Mouse (Mus musculus) telencephalon, adult 2 months (tissue): ENCODE data around the gene Zfp462.

ENCODE experiments used
- DNase-seq: peaks from one replicate; pipeline ENCODE4 v3.0.0-alpha.2; 2011; ENCODE audit warnings: low read depth, low spot score

Zfp462 gene

GRCm38 (mm10) chr4:55117839-55118487, 173.1 kb downstream of the Zfp462 start:
- no peak for DNase-seq

- DNase-seq, result no peak
Measured at GRCm38 (mm10) chr4:55121126-55121525, 176.3 kb downstream of the Zfp462 start.

GRCm38 (mm10) chr4:55121952-55122351, 177.1 kb downstream of the Zfp462 start:
- DNase-seq, result no peak

DNA sequence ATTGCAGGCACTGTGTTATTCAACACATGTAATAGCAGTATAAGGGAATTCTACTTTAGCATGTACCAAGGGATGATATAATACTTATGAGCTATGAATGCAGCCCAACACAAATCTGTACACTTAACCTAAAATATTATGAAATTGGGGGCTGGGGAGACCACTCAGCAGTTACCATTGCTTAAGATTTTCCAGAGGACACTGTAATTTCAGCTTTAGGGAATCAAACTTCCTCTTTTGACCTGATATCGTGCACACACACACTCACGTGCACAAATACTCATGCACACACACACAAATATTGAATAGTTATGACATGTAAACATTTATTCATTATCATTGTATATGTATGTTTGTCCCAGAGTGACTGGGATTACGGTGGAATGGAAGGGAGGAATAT, 179.3 kb downstream of the Zfp462 start:
- no peak for DNase-seq

DNA sequence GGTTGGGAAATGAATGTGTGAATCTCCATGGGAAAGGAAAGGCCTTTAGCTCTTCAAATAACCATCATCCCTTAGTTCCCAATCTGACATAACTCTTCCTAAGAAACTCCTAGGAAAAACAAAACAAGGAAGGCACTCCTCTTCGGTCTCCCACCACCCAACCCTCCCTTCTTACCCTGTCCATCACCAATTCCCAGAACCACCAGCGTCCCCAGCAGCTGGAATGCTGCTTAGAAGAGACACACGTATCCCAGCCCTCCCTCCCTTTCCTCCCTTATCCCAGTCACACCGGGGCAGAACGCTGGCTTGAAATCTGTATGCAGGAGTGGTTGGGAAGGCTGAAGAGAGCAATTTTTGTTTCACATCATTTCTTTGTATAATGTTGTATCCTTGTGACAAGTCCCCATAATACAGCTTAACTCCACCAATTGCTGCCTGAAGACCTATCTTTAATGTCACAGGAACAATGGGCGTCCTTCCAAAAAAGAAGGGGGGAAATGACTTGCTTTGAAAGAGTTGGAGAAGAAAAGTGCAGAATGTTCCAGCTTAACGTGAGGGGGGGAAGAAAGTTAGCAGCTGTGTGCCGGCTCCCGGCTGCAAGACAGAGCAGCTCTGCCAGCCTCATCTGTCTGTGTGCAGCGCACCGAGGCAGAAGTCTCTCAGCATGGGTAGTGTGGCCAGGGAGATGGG, 180.3 kb downstream of the Zfp462 start:
- peak; percentile 33 for DNase-seq

- DNase-seq, result no peak
Measured at GRCm38 (mm10) chr4:55125738-55126054, 180.8 kb downstream of the Zfp462 start.

DNA sequence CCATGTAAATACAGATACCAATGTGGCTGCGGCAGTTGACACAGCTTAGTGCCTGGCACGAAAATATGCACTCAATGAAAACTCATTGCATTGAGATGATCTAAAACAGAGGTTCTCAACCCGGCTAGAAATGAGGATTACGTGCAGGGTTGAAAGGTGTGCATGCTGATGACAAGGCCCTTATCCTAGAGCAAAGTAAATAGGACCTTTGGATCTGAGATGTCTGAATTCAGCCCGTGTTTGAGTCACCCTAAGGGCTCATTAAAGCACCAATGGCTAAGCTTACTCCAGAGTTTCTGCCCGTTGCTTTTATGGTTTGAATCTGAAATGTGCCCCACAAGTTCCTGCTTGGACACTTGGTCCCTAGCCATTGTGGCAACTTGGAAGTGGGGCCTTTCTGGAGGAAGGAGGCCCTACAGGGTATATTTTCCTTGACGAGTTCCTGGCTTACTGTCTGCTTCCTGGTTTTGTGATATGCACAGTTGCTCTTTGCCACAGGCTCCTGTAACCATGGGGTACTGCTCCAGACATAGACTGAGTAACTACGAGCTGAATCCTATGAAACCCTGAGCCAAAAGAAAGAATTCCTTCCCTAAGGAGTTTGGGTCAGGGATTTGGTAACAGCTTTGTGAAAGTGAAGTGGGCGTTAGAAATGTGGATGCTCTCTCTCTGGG, 182.5 kb downstream of the Zfp462 start:
- no peak for DNase-seq

DNA sequence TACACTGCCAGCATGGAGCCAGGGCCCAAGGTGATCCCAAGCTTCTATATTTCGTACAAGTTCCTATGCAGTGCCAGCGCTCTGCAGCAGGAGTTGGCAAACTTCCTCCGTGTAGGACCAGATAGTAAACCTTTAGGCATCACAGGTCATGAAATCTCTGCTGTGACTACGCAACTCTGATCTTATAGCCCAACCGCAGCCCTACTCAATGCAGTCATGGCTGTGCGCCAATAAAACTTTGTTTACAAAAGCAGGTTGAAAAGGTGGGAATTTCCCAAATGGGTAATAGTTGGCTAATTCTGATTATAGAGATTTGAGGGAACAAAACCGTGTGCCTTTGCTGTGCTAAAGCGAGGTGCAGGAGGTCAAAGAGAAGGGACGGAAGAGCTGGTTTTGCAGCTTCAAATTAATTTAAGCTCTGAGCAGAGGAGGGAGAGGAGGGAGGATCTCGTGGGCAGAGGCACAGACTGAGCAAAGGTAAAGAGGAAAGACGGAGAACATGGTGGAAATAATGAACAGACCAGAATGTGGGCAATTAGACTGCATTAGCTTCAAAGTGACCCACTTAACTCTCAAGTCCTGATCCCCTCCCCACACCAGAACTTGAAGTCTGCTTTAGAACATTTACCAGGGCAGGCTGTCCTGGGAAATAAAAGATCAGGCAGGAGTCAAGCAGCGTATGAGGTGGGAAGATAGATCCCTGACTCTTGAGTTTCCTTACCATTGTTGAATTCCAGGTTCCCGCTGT, 183.4 kb downstream of the Zfp462 start:
- no peak for DNase-seq
